Mouse (Mus musculus): ENCODE results near the gene Gm7233. TPM values are rescaled to one million over a fixed set of nuclear protein-coding genes. Genes with fewer than 3 reads are reported as not detected.

Gene Gm7233
- not detected for polyA plus RNA-seq (2014; fragmentation: Illumina TruSeq; extraction: RNeasy Lipid Tissue Mini Kit (QIAGEN cat#74804); ENCODE audit: low read depth, low replicate concordance)

GRCm38 (mm10) chr14:43179567-43179966 is at the start of gene Gm7233:
Gene Gm7233 (plus strand): TSS chr14:43179867.

GRCm38 (mm10) chr14:43235204-43235603 is 55.5 kb downstream of the Gm7233 start, which contains the start of gene Gm8122:
Gene Gm8122 (minus strand): TSS chr14:43235304.

Other genes starting within 250 kb of the Gm7233 start
- not detected for gene Gm8082, start 186.2 kb upstream of the Gm7233 start, polyA plus RNA-seq (2014; fragmentation: Illumina TruSeq; extraction: RNeasy Lipid Tissue Mini Kit (QIAGEN cat#74804); ENCODE audit: low read depth, low replicate concordance)
- not detected for gene Gm10376, start 164.2 kb upstream of the Gm7233 start, polyA plus RNA-seq (2014; fragmentation: Illumina TruSeq; extraction: RNeasy Lipid Tissue Mini Kit (QIAGEN cat#74804); ENCODE audit: low read depth, low replicate concordance)
- gene Gm8094, start 103.2 kb upstream of the Gm7233 start, polyA plus RNA-seq (2014; fragmentation: Illumina TruSeq; extraction: RNeasy Lipid Tissue Mini Kit (QIAGEN cat#74804); ENCODE audit: low read depth, low replicate concordance): not detected
- gene Gm8104, start 79.3 kb upstream of the Gm7233 start, polyA plus RNA-seq (2014; fragmentation: Illumina TruSeq; extraction: RNeasy Lipid Tissue Mini Kit (QIAGEN cat#74804); ENCODE audit: low read depth, low replicate concordance): not detected
- not detected for gene Gm8122, start 55.4 kb downstream of the Gm7233 start, polyA plus RNA-seq (2014; fragmentation: Illumina TruSeq; extraction: RNeasy Lipid Tissue Mini Kit (QIAGEN cat#74804); ENCODE audit: low read depth, low replicate concordance)
- not detected for gene Gm8126, start 78.8 kb downstream of the Gm7233 start, polyA plus RNA-seq (2014; fragmentation: Illumina TruSeq; extraction: RNeasy Lipid Tissue Mini Kit (QIAGEN cat#74804); ENCODE audit: low read depth, low replicate concordance)
- not detected for gene Gm9732, start 95.2 kb downstream of the Gm7233 start, polyA plus RNA-seq (2014; fragmentation: Illumina TruSeq; extraction: RNeasy Lipid Tissue Mini Kit (QIAGEN cat#74804); ENCODE audit: low read depth, low replicate concordance)
- not detected for gene Gm8127, start 114.0 kb downstream of the Gm7233 start, polyA plus RNA-seq (2014; fragmentation: Illumina TruSeq; extraction: RNeasy Lipid Tissue Mini Kit (QIAGEN cat#74804); ENCODE audit: low read depth, low replicate concordance)
- not detected for gene 1700001F09Rik, start 167.9 kb downstream of the Gm7233 start, polyA plus RNA-seq (2014; fragmentation: Illumina TruSeq; extraction: RNeasy Lipid Tissue Mini Kit (QIAGEN cat#74804); ENCODE audit: low read depth, low replicate concordance)
- gene Gm8138, start 236.5 kb downstream of the Gm7233 start, polyA plus RNA-seq (2014; fragmentation: Illumina TruSeq; extraction: RNeasy Lipid Tissue Mini Kit (QIAGEN cat#74804); ENCODE audit: low read depth, low replicate concordance): not detected

All from liver, adult 10 weeks (tissue).